Mouse (Mus musculus): Measurements from ENCODE around the gene Btnl1. TPM values are rescaled to one million over a fixed set of nuclear protein-coding genes. Genes with fewer than 3 reads are reported as not detected.

Gene Btnl1
- polyA plus RNA-seq, 1 experiment from 2014 or later, result not detected

DNA sequence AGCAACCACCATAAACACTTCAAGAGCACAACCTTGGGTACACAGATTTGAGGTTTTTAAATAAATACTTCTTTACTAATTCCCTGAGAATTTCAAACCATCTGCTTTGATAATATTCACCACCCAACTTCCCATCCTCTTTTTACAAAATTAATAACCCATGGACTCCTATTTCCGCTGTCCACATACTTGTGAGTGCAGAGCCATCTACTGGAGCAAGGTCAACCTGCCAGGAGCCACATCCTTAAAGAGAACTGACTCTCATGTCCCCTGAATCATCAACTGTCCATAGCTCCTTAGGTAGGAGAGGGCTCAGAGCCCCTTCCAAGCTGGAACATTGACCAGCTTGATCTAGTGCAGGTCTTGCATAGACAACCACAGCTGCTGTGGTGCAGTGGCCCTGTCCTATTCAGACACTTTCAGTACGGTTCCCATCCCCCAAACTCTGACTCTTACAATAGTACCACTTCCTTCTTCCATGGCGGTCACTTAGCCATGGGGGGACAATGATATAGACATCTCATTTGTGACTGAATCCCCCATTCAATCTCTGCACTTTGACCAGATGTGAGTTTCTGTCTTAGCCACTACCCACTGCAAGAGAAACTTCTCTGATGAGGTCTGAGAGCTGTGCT is 13.1 kb upstream of the Btnl1 start:
- H3K36me3 ChIP-seq (replicated peaks), result no peaks in the 10 kb centered on the region
- no peak overlapping the region for H3K4me2 ChIP-seq
- H3K4me3 ChIP-seq (replicated peaks), result no peak overlapping the region
- no peak for ATAC-seq (ENCODE audit: low FRiP score)
- H3K9ac ChIP-seq, result no peak overlapping the region
- 87% methylated on average over 3 of the region's 3 CpGs for WGBS
- no peak overlapping the region for H3K27ac ChIP-seq
- H3K27me3 ChIP-seq, result no peaks in the 10 kb centered on the region
- H3K4me1 ChIP-seq, result no peaks in the 10 kb centered on the region
- no peaks in the 10 kb centered on the region for H3K9me3 ChIP-seq

DNA sequence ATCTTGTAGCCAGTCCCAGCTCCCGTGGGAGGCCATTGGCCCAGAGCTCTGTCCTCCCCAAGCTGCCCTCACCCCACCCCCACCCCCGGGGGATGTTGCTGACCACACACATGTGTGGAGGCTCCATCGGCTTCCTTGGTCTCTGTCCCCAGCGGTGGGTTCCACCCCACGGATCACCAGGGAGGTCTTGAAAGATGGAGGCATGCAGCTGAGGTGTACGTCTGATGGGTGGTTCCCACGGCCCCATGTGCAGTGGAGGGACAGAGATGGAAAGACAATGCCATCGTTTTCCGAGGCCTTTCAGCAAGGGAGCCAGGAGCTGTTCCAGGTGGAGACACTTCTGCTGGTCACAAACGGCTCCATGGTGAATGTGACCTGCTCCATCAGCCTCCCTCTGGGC is 11.9 kb upstream of the Btnl1 start:
- Histone ChIP-seq H3K4me2 (no peak overlapping the region), H3K9me3 (no peaks in the 10 kb centered on the region), H3K27me3 (no peaks in the 10 kb centered on the region), H3K36me3 (replicated peaks) (no peaks in the 10 kb centered on the region), H3K4me3 (replicated peaks) (no peak overlapping the region), H3K27ac (no peak overlapping the region), H3K4me1 (no peaks in the 10 kb centered on the region), H3K9ac (no peak overlapping the region)
- 80% methylated on average over 10 of the region's 10 CpGs for WGBS
- ATAC-seq (ENCODE audit: low FRiP score), result no peak

DNA sequence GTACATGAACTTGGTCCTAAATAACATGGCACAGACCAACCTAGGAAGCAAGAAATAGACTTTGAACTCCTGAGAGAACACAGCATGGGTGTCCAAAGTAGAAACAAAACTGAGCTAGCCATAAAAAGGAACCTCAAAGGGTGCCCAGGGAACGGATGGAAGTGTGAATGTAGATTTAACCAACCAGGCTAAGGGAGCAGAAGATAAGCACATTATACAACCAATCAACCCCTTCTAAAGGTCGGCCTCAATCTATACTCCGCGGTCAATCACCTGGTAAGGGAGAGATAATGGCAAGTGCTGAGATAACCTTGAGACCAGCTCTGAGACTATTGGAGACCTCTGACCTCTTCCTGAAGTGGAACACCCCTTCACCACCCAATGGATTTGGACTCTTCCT is 6.4 kb upstream of the Btnl1 start:
- Histone ChIP-seq H3K27me3 (no peaks in the 10 kb centered on the region), H3K4me3 (replicated peaks) (no peak overlapping the region), H3K36me3 (replicated peaks) (no peaks in the 10 kb centered on the region), H3K4me1 (no peaks in the 10 kb centered on the region), H3K27ac (no peak overlapping the region), H3K4me2 (no peak overlapping the region), H3K9me3 (no peaks in the 10 kb centered on the region), H3K9ac (no peak overlapping the region)
- 87% methylated on average over 4 of the region's 4 CpGs for WGBS
- no peak for ATAC-seq (ENCODE audit: low FRiP score)

DNA sequence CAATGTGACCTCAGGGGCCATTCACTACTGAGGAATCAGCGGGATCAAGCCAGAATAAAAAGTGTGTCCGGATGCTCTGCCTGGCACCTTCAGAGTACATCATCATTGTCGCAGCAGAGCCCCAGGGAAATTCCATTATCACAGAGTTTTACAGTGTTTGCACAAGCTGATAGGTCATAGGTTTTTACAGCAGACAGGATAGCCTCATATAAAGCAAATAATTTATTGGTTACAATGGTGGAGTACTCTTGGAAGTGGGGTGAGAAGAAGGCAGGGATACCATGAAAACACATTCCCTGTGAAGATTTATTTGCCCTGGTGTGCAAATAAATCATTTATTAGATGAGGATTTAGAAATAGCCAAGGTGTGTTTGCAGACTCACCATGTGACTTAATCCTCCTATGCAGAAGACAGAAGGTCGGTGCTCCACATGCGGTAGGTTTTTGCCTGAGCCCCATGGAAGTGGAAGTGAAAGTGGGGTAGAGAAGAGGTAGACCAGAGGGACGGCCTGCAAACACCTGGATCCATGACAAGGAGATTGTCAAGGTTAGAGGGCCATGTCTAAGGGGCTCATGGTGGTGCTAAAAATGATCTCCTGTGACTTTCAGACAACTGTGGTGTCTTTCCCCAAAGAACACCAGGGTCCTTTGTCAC is 3.8 kb upstream of the Btnl1 start:
- no peak overlapping the region for H3K4me2 ChIP-seq
- no peaks in the 10 kb centered on the region for H3K4me1 ChIP-seq
- H3K27me3 ChIP-seq, result no peaks in the 10 kb centered on the region
- no peak overlapping the region for H3K27ac ChIP-seq
- H3K9ac ChIP-seq, result no peak overlapping the region
- H3K36me3 ChIP-seq (replicated peaks), result no peaks in the 10 kb centered on the region
- ATAC-seq (ENCODE audit: low FRiP score), result no peak
- 89% methylated on average over 6 of the region's 6 CpGs for WGBS
- no peaks in the 10 kb centered on the region for H3K9me3 ChIP-seq
- H3K4me3 ChIP-seq (replicated peaks), result no peak overlapping the region

DNA sequence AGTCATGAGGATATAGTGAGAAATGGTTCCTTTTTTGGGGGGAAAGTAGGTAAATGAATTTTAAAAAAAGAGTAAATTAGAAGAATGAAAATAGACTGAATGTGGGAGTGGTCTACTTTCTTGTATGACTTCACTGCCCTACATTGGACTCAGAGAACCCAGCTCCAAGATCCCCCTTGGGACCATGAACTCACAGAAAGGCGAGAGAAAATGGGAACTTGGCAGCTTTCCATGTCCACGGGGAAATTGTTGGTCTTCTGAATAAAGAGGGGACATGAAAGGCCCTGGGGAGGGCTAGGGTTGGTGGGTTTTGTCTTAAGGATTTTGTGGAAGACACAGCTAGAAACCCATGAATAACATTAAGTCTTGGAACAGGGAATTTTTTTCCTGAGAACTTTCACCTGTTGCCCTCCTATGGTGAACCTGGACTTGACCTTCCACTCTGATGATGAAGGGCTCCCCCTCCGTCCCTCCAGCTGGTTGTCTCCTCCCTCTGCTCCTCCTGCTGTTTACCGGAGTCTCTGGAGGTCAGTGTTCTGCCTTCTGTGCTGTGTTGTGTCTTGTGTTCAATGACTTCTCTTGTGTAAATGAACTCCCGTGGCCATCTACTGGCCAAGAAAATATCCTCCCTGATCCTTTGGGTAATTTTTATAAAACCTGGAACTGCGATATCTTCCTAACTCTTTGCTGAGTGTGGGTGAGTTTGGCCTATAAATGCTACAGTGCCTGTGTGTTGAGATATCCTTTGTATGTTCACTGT is 698 bp downstream of the Btnl1 start:
- no peak for ATAC-seq (ENCODE audit: low FRiP score)
- H3K36me3 ChIP-seq (replicated peaks), result no peaks in the 10 kb centered on the region
- no peaks in the 10 kb centered on the region for H3K9me3 ChIP-seq
- 70% methylated on average over 6 of the region's 6 CpGs for WGBS
- H3K4me3 ChIP-seq (replicated peaks), result no peak overlapping the region
- H3K27ac ChIP-seq, result no peak overlapping the region
- no peak overlapping the region for H3K4me2 ChIP-seq
- H3K9ac ChIP-seq, result no peak overlapping the region
- no peaks in the 10 kb centered on the region for H3K27me3 ChIP-seq
- no peaks in the 10 kb centered on the region for H3K4me1 ChIP-seq

DNA sequence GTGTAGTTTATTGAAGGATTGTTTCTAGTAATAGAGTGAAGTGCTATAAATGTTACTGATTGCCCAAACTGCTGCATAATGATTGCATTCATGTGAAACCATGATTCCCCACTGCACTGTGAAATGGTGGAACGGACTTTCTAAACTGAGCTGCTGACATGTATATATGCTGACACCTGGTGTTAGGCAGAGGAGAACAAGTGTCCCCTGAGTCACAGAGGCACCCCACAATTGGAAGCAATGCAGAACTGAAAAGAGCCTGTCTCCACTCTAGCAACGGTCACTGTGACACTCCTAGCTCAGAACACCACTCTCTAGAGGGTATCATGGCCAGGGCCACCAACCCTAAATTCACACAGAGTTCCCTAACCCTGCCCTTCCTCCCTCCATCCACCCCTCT is 1.8 kb downstream of the Btnl1 start:
- no peaks in the 10 kb centered on the region for H3K4me1 ChIP-seq
- 88% methylated on average over 2 of the region's 2 CpGs for WGBS
- no peaks in the 10 kb centered on the region for H3K36me3 ChIP-seq (replicated peaks)
- H3K9me3 ChIP-seq, result no peaks in the 10 kb centered on the region
- ATAC-seq (ENCODE audit: low FRiP score), result no peak
- no peak overlapping the region for H3K4me2 ChIP-seq
- no peaks in the 10 kb centered on the region for H3K27me3 ChIP-seq
- no peak overlapping the region for H3K9ac ChIP-seq
- no peak overlapping the region for H3K4me3 ChIP-seq (replicated peaks)
- no peak overlapping the region for H3K27ac ChIP-seq

DNA sequence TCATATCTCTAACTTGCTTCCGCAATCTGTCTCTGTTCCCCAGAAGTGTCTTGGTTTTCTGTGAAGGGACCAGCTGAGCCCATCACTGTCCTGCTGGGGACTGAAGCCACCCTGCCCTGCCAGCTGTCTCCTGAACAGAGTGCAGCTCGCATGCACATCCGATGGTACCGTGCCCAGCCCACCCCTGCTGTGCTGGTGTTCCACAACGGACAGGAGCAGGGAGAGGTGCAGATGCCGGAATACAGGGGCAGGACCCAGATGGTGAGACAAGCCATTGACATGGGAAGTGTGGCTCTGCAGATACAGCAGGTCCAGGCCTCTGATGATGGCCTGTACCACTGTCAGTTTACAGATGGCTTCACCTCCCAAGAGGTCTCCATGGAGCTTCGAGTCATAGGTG is 2.5 kb downstream of the Btnl1 start:
- 86% methylated on average over 7 of the region's 7 CpGs for WGBS
- no peak for ATAC-seq (ENCODE audit: low FRiP score)
- Histone ChIP-seq H3K36me3 (replicated peaks) (no peaks in the 10 kb centered on the region), H3K27ac (no peak overlapping the region), H3K4me3 (replicated peaks) (no peak overlapping the region), H3K4me2 (no peak overlapping the region), H3K9ac (no peak overlapping the region), H3K4me1 (no peaks in the 10 kb centered on the region), H3K27me3 (no peaks in the 10 kb centered on the region), H3K9me3 (no peaks in the 10 kb centered on the region)

DNA sequence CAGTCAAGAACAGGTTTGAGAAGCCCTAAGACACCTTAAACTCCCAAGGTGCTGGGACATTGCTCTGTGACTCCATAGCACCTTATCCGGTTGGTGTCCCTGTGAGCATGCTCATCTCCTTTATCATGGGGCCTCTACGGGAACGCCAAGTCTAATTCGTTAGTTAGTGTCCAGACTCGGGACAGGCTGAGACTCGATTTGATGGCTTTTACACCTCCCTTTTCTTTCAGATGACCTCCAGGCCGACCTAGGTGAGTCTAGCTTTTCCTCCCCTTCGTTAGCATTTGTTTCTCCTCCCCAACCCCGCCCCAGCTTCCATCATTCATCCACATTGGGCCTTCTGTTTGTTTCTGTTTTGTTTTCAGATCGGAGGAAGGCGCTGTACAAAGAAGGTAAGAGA is 4.9 kb downstream of the Btnl1 start:
- H3K27ac ChIP-seq, result no peak overlapping the region
- H3K4me1 ChIP-seq, result no peaks in the 10 kb centered on the region
- H3K4me2 ChIP-seq, result no peak overlapping the region
- H3K36me3 ChIP-seq (replicated peaks), result no peaks in the 10 kb centered on the region
- no peak for ATAC-seq (ENCODE audit: low FRiP score)
- H3K9ac ChIP-seq, result no peak overlapping the region
- H3K4me3 ChIP-seq (replicated peaks), result no peak overlapping the region
- no peaks in the 10 kb centered on the region for H3K9me3 ChIP-seq
- WGBS, result 71% methylated on average over 11 of the region's 11 CpGs
- 0 out of 2 replicates have a peak, but pooled peaks cover 3% of the 10 kb centered on the region for H3K27me3 ChIP-seq

DNA sequence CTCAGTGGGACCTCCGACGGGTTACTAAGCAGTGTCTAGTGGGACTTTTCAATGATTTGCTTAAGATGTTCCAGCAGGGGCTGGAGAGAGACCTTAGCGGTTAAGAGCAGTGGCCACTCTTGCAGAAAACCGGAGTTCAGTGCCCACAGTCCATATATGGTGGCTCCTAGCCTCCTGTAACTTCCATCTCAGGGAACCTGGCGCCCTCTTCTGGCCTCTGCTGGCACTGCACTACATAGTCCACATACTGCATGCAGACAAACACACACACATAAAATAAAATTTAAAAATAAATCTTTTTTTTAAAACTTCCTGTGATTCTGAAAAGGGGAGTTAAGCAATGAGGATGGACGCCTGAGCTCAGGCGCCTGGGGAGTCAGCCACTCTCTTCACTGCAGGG is 6.3 kb downstream of the Btnl1 start:
- Histone ChIP-seq H3K27me3 (0 out of 2 replicates have a peak, but pooled peaks cover 3% of the 10 kb centered on the region), H3K4me1 (no peaks in the 10 kb centered on the region), H3K36me3 (replicated peaks) (no peaks in the 10 kb centered on the region), H3K4me2 (no peak overlapping the region), H3K4me3 (replicated peaks) (no peak overlapping the region), H3K9me3 (no peaks in the 10 kb centered on the region), H3K27ac (no peak overlapping the region), H3K9ac (no peak overlapping the region)
- no peak for ATAC-seq (ENCODE audit: low FRiP score)
- 80% methylated on average over 7 of the region's 7 CpGs for WGBS

DNA sequence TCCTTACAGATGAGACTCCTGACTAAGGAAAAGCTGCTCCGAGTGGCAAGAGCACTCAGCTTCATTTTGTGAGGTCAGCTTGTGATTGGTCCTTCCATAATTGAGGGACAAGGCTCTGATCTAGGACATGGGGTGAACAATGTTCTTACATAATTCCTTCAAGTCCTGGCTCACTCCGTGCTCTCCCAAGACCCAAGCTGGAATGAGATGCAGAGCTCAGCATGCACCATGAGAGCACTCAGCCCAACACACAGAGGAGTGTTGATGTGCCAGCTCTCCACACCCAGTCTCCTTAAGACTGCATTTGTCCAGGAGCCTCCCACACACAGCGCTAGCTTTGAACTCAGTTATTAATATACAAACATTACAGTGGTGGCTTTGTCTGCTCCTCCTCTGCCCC is 7.8 kb downstream of the Btnl1 start:
- Histone ChIP-seq H3K4me3 (replicated peaks) (no peak overlapping the region), H3K36me3 (replicated peaks) (no peaks in the 10 kb centered on the region), H3K9me3 (no peaks in the 10 kb centered on the region), H3K27me3 (0 out of 2 replicates have a peak, but pooled peaks cover 3% of the 10 kb centered on the region), H3K4me2 (no peak overlapping the region), H3K27ac (no peak overlapping the region), H3K4me1 (no peaks in the 10 kb centered on the region), H3K9ac (no peak overlapping the region)
- ATAC-seq (ENCODE audit: low FRiP score), result no peak
- 79% methylated on average over 3 of the region's 3 CpGs for WGBS

DNA sequence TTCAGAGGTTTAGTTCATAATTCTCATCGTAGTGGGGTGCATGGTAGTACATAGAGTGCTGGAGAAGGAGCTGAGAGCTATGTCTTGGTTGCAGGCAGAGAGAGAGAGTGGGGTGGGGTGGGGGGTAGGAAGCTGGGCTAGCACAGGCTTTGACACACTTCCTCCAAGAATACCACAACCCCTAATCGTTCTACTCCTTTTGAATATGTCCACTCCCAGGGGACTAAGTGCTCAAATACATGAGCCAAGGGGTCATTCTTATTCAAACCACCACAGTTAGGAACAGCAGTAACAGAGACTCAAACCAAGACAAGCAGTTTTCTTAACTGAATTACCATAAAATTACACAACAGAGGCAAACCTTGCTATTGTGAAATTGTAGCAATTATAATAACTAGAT is 9.7 kb downstream of the Btnl1 start:
- Histone ChIP-seq H3K27ac (no peak overlapping the region), H3K9me3 (no peaks in the 10 kb centered on the region), H3K27me3 (peaks cover 10% of the 10 kb centered on the region), H3K36me3 (replicated peaks) (no peaks in the 10 kb centered on the region), H3K4me2 (no peak overlapping the region), H3K4me1 (no peaks in the 10 kb centered on the region), H3K4me3 (replicated peaks) (no peak overlapping the region), H3K9ac (no peak overlapping the region)
- 79% methylated on average over 2 of the region's 2 CpGs for WGBS
- no peak for ATAC-seq (ENCODE audit: low FRiP score)

DNA sequence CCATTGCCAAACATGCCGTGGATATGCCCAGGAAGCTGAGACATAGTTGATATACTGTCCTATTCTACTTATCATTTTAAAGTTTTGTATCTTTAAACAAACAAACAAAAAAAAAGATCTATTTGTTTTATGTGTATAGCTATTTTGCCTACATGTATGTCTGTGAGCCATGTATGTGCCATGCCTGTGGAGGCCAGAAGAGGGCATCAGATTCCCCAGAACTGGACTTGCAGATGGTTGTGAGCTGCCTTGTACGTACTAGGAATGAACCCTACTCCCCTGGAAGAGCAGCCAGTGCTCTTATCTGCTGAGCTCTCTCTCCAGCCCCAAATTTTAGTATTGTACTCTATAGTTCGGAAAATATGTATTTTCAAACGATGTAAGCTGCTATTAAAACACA is 11.6 kb downstream of the Btnl1 start:
- WGBS, result 35% methylated on average over 4 of the region's 4 CpGs
- no peaks in the 10 kb centered on the region for H3K9me3 ChIP-seq
- no peaks in the 10 kb centered on the region for H3K4me1 ChIP-seq
- ATAC-seq (ENCODE audit: low FRiP score), result no peak
- no peak overlapping the region for H3K4me3 ChIP-seq (replicated peaks)
- no peaks in the 10 kb centered on the region for H3K36me3 ChIP-seq (replicated peaks)
- H3K4me2 ChIP-seq, result no peak overlapping the region
- no peak overlapping the region for H3K9ac ChIP-seq
- H3K27ac ChIP-seq, result no peak overlapping the region
- peaks cover 14% of the 10 kb centered on the region for H3K27me3 ChIP-seq

DNA sequence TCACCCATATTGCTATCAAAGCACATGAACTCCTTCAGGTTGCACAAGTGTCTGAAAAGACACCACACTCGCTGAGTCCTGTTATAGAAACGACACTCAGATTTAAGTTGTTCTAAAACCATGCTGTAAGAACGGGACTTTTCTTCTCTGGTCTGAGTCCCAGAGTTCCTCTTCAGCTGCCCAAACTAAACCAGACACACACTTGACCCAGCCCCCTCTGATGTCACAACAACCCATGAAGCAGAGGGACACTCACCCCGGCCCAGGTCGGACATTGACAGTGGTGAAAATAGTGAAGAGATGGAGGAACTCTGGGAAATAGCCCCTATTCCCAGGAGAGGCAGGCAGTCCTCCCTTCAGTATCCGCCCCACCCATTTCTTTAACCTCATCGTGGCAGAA is 14.6 kb downstream of the Btnl1 start:
- Histone ChIP-seq H3K4me3 (replicated peaks) (0 out of 2 replicates have a peak overlapping the region, but pooled peaks have one; percentile 40), H3K27me3 (peaks cover 11% of the 10 kb centered on the region), H3K4me1 (no peaks in the 10 kb centered on the region), H3K27ac (no peak overlapping the region), H3K9me3 (no peaks in the 10 kb centered on the region), H3K4me2 (no peak overlapping the region), H3K36me3 (replicated peaks) (no peaks in the 10 kb centered on the region), H3K9ac (no peak overlapping the region)
- ATAC-seq (ENCODE audit: low FRiP score), result no peak
- WGBS, result 76% methylated on average over 7 of the region's 7 CpGs
